Mouse (Mus musculus) mouse trophoblast stem cell (cell line): ENCODE measurements around the gene Mgat5.

ENCODE experiments used
- in situ Hi-C, 2 experiments: fragments of 300-500 bp; cut with MseI, MboI; formaldehyde crosslinking; loops; 2 replicates in 1 of 2; 3 replicates in 1 of 2; pipeline ENCODE4 v1.15.1; 2025

Gene Mgat5

DNA sequence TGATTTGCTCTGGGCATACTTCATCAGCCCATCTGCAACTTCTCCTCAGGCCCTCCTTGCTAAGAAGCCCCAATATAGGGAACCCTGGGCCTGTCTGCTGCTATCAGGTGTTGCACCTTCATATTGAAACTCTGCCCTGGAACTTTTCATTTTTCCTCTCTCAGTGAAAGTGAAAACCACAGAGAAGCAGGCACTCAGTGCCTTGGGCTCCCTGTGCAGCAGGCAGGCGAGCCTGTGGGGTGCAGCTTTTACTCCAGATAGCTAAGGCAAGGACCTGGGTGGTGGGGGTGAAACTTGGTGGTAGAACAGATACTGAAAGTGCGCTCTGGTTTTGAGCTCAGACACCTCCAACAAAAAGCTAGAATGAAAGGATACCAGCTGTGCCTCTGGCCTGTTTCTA is 100.8 kb downstream of the Mgat5 start:
- in situ Hi-C loops = no loop called here

- in situ Hi-C loops = no loop called here
These were observed 101.4 kb downstream of the Mgat5 start for GRCm38 (mm10) chr1:127306024-127306771.

DNA sequence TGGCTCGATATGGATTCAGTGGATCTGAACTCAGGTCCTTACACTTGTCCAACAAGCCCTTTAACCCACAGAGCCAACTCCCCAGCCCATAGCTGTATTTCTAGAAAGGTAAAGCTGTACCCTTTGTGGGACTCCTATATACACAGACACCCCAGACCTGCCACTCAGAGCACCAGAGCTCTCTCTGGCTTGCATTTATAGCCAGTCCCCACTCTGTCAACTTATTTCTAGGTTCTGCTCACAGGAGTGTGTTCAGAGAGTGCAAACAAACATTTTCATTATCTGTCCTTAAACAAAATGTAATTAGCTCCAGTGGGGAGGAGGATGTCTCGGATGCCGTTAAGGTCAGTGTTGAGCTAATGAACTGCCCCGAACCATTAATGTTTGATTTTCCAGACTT is 102.5 kb downstream of the Mgat5 start:
- in situ Hi-C loops = no loop called here

GRCm38 (mm10) chr1:127308207-127308725 is 103.5 kb downstream of the Mgat5 start:
- in situ Hi-C loops = no loop called here

GRCm38 (mm10) chr1:127308989-127309701 is 104.3 kb downstream of the Mgat5 start:
- in situ Hi-C loops = no loop called here

DNA sequence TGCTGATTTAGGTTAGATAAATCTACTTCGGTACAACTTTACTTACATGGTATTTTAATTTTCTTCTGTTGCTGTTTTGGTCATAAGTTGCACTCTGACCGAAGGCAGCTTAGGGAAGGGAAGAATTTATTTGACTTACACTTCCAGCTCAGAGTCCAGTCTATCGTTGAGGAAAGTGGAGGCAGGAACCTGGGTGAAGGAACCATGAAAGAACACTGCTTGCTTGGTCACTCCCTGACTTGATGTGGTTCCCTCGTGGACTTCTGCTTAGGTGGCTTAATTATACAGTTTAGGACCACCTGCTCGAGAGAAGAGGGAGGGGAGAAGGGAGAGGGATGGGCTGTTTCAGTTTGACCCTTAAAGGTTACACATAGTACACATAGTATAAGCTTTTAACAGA is 105.2 kb downstream of the Mgat5 start:
- in situ Hi-C loops = no loop called here

GRCm38 (mm10) chr1:127310703-127311102 is 105.9 kb downstream of the Mgat5 start:
- in situ Hi-C loops = no loop called here

- in situ Hi-C loops = no loop called here
These were observed 109.0 kb downstream of the Mgat5 start for GRCm38 (mm10) chr1:127313652-127314350.

DNA sequence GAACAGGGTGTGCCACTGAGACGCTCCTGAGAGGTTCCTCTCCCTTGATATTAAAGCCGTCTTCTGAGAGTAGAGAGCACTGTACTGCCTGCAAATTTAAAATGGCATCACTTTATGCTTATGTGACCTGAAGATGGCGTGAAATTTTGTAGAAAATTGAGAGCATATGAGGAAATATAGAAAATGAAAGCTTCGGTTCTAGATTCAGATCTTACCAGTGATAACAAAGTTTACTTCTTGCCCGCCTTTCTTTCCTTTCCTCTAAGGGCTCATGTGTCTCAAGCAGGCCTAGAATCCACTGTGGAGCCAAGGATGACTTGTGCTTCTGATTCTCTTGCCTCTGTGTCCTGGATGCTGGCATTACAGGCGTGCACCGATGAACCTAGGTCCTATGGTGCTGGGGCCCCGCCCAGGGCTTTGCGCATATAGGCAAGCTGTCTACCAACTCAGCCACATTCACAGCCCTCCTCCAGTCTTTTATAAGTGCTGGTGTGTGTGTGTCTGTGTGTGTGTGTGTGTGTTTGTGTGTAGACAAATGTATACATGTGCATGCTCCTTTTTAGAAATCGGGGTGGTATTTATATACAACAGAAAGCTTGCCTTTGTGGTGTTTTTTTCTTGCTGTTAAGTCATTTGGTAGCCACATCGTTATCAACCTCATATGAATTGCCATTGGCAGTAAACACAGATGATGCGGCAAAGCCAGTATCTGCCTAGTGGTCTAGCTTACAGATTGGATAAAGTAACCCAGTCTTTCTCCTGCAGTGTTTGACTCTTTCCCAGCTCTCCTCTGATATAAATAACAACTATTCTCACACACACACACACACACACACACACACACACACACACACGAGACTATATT is 111.2 kb downstream of the Mgat5 start:
- in situ Hi-C loops = no loop called here

- in situ Hi-C loops = no loop called here
These were observed 111.8 kb downstream of the Mgat5 start for GRCm38 (mm10) chr1:127316651-127317050.

GRCm38 (mm10) chr1:127317541-127317940 is 112.7 kb downstream of the Mgat5 start:
- in situ Hi-C loops = no loop called here

DNA sequence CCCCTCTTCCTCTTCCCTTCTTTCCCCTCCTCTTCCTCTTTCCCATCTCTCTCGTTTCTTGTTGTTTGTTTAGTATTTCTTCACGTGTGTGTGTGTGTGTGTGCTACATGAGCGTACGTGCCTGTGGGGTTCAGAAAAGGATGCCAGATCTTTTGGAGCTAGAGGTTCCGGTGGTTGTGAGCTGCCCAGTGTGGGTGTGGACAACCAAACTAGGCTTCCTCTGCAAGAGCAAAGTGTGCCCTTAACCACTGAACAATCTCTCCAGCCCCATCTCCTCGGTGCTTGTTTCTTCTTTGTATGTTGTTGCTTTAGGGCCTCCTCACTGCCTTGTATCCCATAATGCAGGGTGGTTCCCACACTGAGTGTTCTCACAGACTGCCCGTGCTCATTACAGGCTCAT is 113.7 kb downstream of the Mgat5 start:
- in situ Hi-C loops = no loop called here

GRCm38 (mm10) chr1:127319768-127320167 is 115.0 kb downstream of the Mgat5 start:
- in situ Hi-C loops = no loop called here

DNA sequence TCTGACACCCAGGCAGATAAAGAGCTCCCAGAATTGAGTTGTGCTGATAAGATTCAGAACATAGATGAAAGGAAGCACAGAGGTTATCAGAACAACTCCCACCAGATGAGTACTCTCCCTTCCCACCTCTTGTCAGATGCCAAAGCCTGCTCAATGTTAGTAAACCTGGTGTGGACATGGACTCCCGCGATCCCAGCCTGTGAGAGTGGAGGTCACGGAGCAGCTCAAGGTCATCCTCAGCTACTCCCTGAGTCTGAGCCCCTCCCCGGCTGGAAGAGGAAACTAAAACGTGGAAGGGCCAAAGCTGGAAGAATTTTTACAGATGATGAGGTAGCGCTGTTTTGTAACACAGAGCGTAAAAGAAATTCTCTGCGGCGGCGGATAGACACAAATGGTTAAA is 116.1 kb downstream of the Mgat5 start:
- in situ Hi-C loops = no loop called here

GRCm38 (mm10) chr1:127321638-127322037 is 116.8 kb downstream of the Mgat5 start:
- in situ Hi-C loops = no loop called here

DNA sequence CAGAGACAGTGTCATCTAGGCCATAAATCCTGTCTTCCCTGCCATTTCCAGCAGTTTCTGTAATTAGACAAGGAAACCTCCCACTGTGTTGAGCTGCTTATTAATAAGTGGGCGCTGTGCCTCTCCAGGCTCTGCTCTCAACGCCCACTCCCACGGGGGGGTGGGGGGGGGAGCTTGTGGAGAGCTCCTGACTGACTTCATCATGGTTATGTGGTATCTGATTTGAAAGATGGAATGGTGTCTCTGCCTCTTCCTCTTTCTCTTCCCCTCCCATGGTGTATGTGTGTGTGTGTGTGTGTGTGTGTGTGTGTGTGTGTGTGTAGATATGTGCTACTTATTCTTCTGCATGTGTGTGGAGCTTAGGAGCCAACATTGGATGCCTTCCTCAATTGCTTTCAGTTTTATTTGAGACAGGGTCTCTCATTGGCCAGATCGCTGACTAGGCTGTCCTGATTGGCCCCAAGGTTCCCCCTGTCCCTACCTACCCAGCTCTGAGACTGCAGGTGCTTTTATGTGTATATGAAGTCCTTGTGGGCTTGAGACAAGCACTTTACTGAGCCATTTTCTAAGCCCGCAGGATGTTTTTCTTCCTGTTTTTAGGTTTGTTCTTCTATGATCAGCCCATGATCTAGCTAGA is 117.5 kb downstream of the Mgat5 start:
- in situ Hi-C loops = no loop called here

GRCm38 (mm10) chr1:127325601-127326198 is 120.9 kb downstream of the Mgat5 start:
- in situ Hi-C loops = no loop called here

GRCm38 (mm10) chr1:127327773-127328172 is 123.0 kb downstream of the Mgat5 start:
- in situ Hi-C loops = no loop called here

GRCm38 (mm10) chr1:127328354-127328875 is 123.6 kb downstream of the Mgat5 start:
- in situ Hi-C loops = no loop called here

DNA sequence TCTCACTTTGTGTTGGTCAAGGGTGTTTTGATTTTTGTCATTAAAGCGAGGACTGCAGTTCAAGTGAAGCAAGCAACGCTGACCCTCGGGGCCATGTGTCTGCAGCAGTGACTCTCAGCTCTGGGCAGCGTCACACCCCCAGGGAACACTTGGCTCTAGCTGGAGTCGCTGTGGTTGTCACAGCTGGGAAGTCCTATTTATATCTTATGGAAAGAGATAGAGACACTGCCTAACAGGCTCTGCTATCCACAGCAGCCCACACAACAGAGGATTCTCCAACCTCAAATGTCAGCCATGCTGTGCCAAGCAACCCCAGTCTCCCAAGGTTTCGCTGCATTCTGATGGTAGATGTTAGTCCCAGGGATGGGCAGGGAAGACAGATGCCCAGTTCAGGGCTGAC is 125.0 kb downstream of the Mgat5 start:
- in situ Hi-C loops = no loop called here
